Mouse (Mus musculus) splenic B cell, adult 2 months (primary cell): ENCODE measurements around the gene Cd79b.

Experiments
- DNase-seq: peaks from one replicate; pipeline ENCODE4 v3.0.0-alpha.2; 2011; ENCODE audit warnings: low read depth, low spot score
- H3K27me3 ChIP-seq: 2 replicates; pipeline ENCODE4 v1.6.1; 2012; ENCODE audit warnings: mild to moderate bottlenecking, low read length, moderate library complexity, mixed read lengths; ENCODE audit not compliant: control insufficient read depth, poor library complexity, insufficient read depth, severe bottlenecking
- H3K36me3 ChIP-seq: 2 replicates; pipeline ENCODE4 v1.6.1; 2012; ENCODE audit warnings: mild to moderate bottlenecking, low read length, moderate library complexity, mixed read lengths; ENCODE audit not compliant: control insufficient read depth, poor library complexity, insufficient read depth, severe bottlenecking

Cd79b gene

DNA sequence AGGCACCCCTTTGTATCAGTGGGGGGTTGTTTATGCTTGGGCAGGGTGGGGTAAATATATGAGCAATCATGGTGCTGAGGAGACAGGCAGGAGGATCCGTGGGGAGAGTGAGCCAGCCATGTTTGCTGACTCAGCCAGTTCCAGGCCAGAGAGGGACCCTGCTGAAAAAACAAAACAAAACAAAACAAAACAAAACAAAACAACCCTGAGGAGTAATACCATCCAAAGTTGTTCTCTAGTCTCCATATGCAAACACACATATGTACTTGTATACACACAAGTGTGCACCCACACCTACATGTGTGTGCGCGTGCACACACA lies 8.5 kb downstream of the Cd79b start:
- no peaks in the 10 kb centered on the region for H3K27me3 ChIP-seq
- DNase-seq, result no peak
- H3K36me3 ChIP-seq, result peaks cover 2% of the 10 kb centered on the region

DNA sequence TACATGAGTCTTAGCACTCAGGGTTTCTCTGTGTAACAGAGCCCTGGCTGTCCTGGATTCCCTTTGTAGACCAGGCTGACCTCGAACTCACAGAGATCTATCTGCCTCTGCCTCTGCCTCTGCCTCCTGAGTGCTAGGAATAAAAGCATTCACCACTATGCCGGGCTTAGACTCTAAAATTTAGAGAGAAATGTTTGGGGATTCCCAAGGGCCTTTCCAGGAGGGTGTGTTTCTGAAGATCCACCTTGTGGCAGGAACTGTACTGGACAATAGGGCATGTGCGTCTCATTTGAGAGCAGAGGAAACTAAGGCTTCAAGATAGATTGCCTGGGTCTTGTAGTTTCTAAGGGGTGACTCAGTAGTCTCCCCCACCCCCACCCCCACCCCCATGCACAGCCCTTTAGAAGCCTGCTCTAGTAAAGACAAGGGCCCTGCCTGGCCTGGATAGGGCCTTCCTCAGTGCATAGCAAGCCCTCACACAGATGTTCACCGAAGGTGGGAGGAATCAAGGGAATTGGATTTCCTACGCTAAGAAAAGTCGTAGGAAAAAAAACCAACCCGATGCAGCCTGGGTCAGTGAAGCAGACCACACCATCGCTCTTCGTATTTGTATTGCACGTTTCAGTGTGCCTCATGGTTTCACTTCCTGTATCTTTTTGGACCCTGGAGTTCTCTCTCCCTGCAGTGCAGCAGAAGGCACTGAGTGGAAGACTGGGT lies 9.1 kb downstream of the Cd79b start:
- DNase-seq, result peak; percentile 87
- Histone ChIP-seq H3K27me3 (no peaks in the 10 kb centered on the region), H3K36me3 (no peaks in the 10 kb centered on the region; the same call in 1 of the 2 replicates)

DNA sequence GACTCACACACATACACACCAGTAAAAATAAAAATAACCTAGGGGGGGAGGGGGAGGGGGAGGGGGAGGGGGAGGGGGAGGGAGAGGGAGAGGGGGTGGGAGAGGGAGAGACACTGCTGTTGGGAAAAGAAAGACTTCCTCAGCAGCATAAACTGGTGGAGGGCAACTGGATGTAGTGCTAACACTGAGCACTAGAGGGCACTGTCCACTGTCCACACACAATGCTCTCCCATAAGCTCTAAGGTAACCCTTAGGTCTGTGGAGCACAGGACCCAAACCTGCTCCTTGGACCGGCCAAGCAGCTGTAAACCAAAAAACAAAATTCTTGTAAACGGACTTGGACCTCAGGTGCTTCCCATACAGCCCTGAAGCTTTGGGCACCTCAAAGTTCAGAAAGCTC lies 11.9 kb downstream of the Cd79b start:
- no peaks in the 10 kb centered on the region for H3K27me3 ChIP-seq
- peak; percentile 92 for DNase-seq
- no peaks in the 10 kb centered on the region for H3K36me3 ChIP-seq

DNA sequence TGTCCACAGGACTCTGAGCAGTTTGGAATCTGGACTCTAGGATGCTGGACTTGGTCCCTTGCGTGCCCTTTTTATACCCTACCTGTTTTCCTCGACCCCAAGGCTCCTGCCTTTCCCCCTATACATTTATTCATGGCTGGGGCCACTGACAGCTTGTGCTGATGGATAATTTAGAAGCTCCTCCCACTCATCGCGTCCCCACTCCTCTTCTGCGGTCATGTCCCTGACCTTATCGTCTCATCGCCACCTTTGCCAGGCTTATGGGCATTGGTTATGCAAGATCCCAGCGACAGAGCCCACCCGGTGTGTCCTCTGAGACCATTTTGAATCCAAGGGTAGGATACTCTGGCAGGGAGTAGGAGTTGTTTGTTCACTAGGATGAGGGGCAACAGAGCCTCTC lies 12.8 kb downstream of the Cd79b start, which contains the start of gene Gh:
Gene Gh (minus strand): TSS at position 101 of the 400 bp plus-strand sequence.
- Histone ChIP-seq H3K27me3 (no peaks in the 10 kb centered on the region), H3K36me3 (no peaks in the 10 kb centered on the region)
- no peak for DNase-seq

DNA sequence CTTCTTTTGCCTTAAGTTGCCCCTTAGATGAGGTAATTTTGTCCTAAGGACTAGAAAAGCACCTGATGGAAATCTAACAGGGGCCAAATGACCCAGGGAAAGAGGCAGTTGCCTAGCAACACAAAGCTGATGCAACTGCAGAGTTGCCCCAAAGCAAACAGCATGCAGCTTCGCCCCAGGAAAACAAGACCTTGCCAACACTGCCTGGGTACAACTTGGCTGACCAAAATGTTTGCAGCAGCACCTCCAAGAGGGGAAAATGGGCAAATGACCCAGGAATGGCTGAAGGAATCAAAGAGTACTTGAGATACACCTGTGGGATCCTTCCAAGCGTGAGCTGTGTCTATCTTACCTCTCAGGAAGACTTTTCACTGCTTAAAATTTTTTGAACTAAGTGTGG lies 22.7 kb downstream of the Cd79b start:
- H3K27me3 ChIP-seq, result no peaks in the 10 kb centered on the region
- DNase-seq, result no peak
- H3K36me3 ChIP-seq, result no peaks in the 10 kb centered on the region

DNA sequence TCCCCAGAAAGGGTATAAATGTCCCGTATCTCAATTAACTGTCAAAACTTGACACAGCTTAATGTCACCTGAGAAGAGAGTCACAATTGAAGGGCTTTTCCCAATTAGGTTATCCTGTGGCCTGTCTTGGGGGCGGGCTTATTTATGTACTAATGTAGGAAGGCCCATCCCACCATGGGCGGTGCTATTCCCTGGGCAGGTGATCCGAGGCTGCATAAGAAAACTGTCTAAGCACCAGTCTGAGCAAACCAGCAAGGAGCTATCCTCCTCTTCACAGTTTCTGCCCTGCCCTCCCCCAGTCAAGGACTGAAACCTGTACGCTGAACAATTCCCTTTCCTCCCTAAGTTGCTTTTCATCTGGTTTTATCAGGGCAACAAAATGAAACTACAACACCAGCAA lies 24.2 kb downstream of the Cd79b start:
- DNase-seq, result no peak
- no peaks in the 10 kb centered on the region for H3K36me3 ChIP-seq
- H3K27me3 ChIP-seq, result no peaks in the 10 kb centered on the region

DNA sequence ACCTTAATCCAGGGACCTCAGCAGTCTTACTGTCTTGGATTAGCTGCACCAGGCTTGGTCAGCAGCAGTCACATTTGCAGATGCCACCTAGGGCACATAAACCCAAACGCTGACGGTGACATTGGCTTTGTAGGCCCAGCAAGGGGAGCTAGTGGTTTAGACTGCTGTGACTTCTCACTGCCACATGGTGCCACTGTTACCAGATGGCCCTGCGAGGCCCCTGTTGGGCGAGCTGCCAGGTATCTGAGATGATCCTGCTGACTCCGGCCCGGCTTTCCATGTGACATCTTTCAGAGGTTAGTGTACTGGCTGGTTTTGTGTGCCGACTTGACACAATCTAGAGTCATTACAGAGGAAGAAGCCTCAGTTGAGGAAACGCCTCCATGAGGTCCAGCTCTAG lies 25.2 kb downstream of the Cd79b start:
- peak; percentile 63 for DNase-seq
- Histone ChIP-seq H3K36me3 (no peaks in the 10 kb centered on the region), H3K27me3 (no peaks in the 10 kb centered on the region)

DNA sequence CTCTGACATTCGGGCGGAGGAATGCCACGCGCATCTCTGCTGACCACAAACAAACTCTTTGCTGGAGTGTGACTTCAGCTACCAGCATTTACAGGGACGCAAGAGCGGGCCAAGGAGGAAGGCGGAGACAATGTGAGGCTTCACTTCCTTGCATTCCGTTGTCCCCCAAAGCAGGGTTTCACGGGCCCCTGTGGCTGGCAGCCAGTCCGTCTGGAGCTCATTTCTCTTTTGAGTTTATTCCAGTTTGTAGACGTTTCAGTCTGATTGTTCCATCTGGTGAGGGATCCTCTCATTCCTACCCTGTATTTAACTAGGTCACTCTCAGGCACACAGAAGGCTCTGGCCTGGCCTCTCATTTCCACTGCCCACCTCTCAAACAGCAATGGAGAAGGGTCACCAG lies 27.6 kb downstream of the Cd79b start:
- Histone ChIP-seq H3K27me3 (no peaks in the 10 kb centered on the region), H3K36me3 (no peaks in the 10 kb centered on the region)
- no peak for DNase-seq

DNA sequence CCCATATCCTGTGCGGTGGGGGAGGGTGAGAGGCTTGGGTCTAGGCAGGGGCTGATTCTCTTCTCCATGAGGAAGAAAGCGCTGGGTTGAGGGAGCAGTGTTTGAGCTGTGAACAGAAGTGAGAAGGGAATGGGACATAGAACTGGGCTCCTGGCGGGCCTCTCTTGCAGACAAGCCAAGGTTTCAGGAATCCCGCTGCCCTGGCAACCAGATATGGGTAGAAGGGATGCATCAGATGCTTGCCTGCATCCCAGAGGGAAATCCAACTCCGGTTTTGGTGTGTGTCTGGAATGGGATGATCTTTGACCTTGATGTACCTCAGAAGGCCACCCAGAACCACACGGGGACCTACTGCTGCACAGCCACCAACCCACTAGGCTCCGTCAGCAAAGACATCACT lies 28.4 kb downstream of the Cd79b start:
- Histone ChIP-seq H3K27me3 (no peaks in the 10 kb centered on the region), H3K36me3 (no peaks in the 10 kb centered on the region)
- DNase-seq, result no peak

DNA sequence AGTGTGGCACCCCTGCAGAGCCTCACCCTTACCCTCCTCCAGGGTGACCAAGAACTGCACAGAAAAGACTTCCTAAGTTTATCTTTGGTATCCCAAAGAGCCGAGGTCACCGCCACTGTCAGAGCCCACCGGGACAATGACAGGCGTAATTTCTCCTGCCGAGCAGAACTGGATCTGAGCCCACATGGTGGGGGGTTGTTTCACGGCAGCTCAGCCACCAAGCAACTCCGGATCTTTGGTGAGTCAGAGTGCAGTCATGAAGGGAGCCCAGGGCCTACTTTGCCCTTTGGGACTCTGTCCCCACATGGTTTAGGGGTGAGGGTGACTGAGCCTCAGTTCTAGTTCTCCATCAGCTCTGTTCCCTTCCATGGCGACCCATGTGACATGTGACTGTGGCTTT lies 30.4 kb downstream of the Cd79b start:
- DNase-seq, result no peak
- H3K36me3 ChIP-seq, result no peaks in the 10 kb centered on the region
- no peaks in the 10 kb centered on the region for H3K27me3 ChIP-seq

DNA sequence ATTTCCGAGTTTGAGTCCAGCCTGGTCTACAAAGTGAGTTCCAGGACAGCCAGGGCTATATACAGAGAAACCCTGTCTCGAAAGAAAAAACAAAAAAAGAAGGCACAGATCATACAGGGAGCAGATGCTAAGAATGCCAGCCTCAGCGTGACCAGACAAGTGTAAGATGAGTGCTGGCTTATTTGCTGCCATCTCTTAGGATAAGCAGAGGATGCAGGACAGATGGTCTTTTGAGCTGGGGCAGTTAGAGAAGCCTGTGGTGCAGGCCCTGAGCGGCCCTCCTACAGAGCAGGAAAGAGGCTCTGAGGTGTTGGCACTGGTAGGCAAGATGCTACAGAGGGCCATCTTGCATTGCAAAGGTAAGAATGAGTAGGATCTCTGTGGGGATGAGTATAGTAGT lies 31.2 kb downstream of the Cd79b start:
- no peak for DNase-seq
- H3K36me3 ChIP-seq, result no peaks in the 10 kb centered on the region

DNA sequence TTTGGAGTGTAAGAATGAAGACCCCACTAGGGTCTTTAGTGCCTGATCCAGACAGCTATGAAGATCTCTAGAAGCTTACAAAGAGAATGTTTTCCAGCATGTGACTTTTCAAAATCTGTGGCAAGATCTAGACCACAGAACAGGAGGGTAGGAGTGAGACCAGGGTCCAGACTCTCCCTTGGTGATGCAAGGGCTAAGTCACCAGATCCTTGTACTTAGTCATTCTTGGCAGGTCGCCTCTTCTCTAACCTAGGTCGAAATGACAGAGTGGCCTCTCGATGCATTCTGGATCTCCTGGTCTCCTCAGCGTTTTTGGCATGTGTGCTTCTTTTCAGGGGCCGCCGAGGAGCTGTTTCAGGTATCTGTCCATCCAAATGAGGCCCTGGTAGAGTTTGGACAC lies 32.1 kb downstream of the Cd79b start:
- Histone ChIP-seq H3K27me3 (no peaks in the 10 kb centered on the region), H3K36me3 (no peaks in the 10 kb centered on the region)
- DNase-seq, result no peak

More for the DNA sequence above, 31.2 kb downstream of the Cd79b start:
- no peaks in the 10 kb centered on the region for H3K27me3 ChIP-seq

DNA sequence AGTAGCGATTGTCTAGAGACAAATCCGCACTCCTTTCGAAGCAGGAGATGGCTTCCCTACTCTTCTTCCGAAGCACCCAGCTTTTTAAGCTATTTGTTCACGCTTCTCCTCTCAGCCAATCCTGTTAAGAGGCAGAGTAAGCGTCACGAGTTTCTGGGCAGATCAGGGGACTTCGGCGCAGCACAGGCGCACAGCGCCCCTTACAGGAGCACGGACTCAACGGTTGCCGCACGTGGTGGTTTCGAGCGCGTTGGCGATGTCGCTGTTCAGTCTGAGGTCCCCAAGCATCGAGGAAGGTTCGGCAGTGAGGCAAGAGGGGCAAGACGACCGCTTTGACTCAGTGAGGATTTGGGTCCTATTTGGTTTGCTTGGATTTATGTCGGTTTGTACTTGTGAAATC lies 38.1 kb downstream of the Cd79b start, which contains the start of gene Tcam1:
Gene Tcam1 (plus strand): TSS at position 219 of the 400 bp plus-strand sequence.
- DNase-seq, result peak; percentile 99
- Histone ChIP-seq H3K27me3 (no peaks in the 10 kb centered on the region), H3K36me3 (no peaks in the 10 kb centered on the region)

DNA sequence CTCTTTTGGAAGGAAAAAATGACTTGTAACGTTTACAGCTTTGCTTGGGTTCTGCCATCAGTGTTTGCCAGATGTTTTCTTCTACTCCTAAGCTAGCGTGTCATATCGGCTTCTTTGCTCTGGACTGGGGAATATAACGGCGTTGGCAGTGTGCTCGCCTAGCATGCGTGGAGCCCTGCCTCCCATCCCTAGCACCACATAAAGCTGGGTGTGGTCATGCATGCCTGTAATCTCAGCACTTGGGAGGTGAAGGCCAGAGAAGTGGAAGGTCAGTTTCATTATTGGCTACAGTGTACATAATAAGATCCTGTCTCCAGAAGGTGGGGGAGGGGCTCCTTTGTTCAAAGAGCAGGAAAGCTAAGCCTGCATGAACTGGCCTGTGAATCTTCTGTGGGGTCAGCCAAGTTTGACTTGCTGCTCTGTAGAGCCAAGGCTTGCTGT lies 39.6 kb downstream of the Cd79b start:
- no peaks in the 10 kb centered on the region for H3K36me3 ChIP-seq
- H3K27me3 ChIP-seq, result no peaks in the 10 kb centered on the region
- DNase-seq, result no peak

DNA sequence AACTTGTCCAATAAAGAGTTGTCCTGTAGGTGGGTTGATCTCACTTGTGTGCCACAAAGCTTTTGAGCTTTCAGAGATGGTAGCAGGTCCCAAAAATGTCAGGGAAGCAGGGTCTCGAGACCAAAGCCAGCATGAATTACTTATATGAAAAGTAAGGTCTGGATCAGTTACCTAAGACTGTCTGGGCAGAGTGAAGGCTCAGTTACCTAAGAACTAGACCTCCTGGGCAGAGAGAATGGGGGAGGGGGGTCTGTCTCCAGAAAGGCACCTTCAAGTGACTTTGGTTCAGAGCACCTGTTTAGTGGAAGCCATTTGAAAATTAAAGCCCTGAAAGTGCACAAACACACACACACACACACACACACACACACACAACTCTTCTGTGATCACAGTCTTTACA lies 40.2 kb downstream of the Cd79b start:
- no peaks in the 10 kb centered on the region for H3K36me3 ChIP-seq
- DNase-seq, result no peak
- H3K27me3 ChIP-seq, result no peaks in the 10 kb centered on the region

DNA sequence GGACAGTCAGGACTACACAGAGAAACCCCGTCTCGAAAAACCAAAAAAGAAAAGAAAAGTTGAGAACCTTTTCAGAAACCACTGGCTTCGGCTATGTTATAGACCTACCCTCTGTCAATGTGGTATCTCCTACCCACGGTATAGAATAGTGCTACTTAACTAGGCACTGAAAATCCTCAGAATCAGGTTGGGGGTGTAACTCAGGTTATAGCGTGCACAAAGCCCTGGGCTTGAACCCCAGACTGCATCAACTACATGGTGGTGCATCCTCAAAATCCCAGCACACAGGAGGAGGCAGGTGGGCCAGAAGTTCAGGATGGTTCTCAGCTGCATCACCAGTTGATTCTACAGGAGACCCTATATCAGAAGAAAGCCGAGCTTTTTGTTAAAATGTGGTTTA lies 40.8 kb downstream of the Cd79b start:
- DNase-seq, result no peak
- no peaks in the 10 kb centered on the region for H3K27me3 ChIP-seq
- H3K36me3 ChIP-seq, result no peaks in the 10 kb centered on the region
